Mouse (Mus musculus): Measurements from ENCODE around the gene Clpb.
A peak's percentile ranks its signal among the peaks of the same experiment; 100 is the strongest.
"Not testable (repeated sequence)": the region's sequence is repeated elsewhere in the genome, so short reads cannot be mapped to it uniquely, and the experiment has no call there.

Gene Clpb

GRCm38 (mm10) chr7:101663514-101664159, at the start of gene Clpb:
Clpb (plus strand) TSS chr7:101663633.
- DNase-seq (ENCODE audit: low spot score in 2 of 2), result peak; percentile 87

- no peak for DNase-seq (ENCODE audit: low spot score in 2 of 2)
Observed at GRCm38 (mm10) chr7:101615406-101615805, 48.0 kb upstream of the Clpb start.

GRCm38 (mm10) chr7:101616136-101616835, 47.1 kb upstream of the Clpb start:
- no peak for DNase-seq (ENCODE audit: low spot score in 2 of 2)

- no peak for DNase-seq (ENCODE audit: low spot score in 2 of 2)
Observed at GRCm38 (mm10) chr7:101617438-101618165, 45.8 kb upstream of the Clpb start.

GRCm38 (mm10) chr7:101618273-101618672, 45.2 kb upstream of the Clpb start:
- no peak for DNase-seq (ENCODE audit: low spot score in 2 of 2)

- no peak for DNase-seq (ENCODE audit: low spot score in 2 of 2)
Observed at GRCm38 (mm10) chr7:101620373-101620772, 43.1 kb upstream of the Clpb start.

GRCm38 (mm10) chr7:101621861-101622260, 41.6 kb upstream of the Clpb start:
- DNase-seq (ENCODE audit: low spot score in 2 of 2), result not testable (repeated sequence)

GRCm38 (mm10) chr7:101624283-101624682, 39.1 kb upstream of the Clpb start:
- DNase-seq (ENCODE audit: low spot score in 2 of 2), result no peak

- peak in 1 of 2 experiments; percentile 51 for DNase-seq (ENCODE audit: low spot score in 2 of 2)
Observed at GRCm38 (mm10) chr7:101627166-101627565, 36.3 kb upstream of the Clpb start.

- peak in 1 of 2 experiments; percentile 9 for DNase-seq (ENCODE audit: low spot score in 2 of 2)
Observed at GRCm38 (mm10) chr7:101628481-101628880, 35.0 kb upstream of the Clpb start.

GRCm38 (mm10) chr7:101633629-101634177, 29.7 kb upstream of the Clpb start:
- no peak for DNase-seq (ENCODE audit: low spot score in 2 of 2)

- no peak for DNase-seq (ENCODE audit: low spot score in 2 of 2)
Observed at GRCm38 (mm10) chr7:101634513-101634912, 28.9 kb upstream of the Clpb start.

GRCm38 (mm10) chr7:101636056-101636455, 27.4 kb upstream of the Clpb start:
- DNase-seq (ENCODE audit: low spot score in 2 of 2), result no peak

GRCm38 (mm10) chr7:101643879-101644278, 19.6 kb upstream of the Clpb start:
- DNase-seq (ENCODE audit: low spot score in 2 of 2), result no peak

- no peak for DNase-seq (ENCODE audit: low spot score in 2 of 2)
Observed at GRCm38 (mm10) chr7:101649729-101650128, 13.7 kb upstream of the Clpb start.

GRCm38 (mm10) chr7:101650565-101650964, 12.9 kb upstream of the Clpb start:
- no peak for DNase-seq (ENCODE audit: low spot score in 2 of 2)

GRCm38 (mm10) chr7:101653681-101654209, 9.7 kb upstream of the Clpb start:
- no peak for DNase-seq (ENCODE audit: low spot score in 2 of 2)

- DNase-seq (ENCODE audit: low spot score in 2 of 2), result no peak
Observed at GRCm38 (mm10) chr7:101654936-101655335, 8.5 kb upstream of the Clpb start.

- no peak for DNase-seq (ENCODE audit: low spot score in 2 of 2)
Observed at GRCm38 (mm10) chr7:101662006-101662405, 1.4 kb upstream of the Clpb start.

GRCm38 (mm10) chr7:101666581-101666980, 3.1 kb downstream of the Clpb start:
- DNase-seq (ENCODE audit: low spot score in 2 of 2), result peak in 1 of 2 experiments; percentile 34

GRCm38 (mm10) chr7:101671601-101672280, 8.3 kb downstream of the Clpb start:
- no peak for DNase-seq (ENCODE audit: low spot score in 2 of 2)

Measured in urinary bladder, postnatal 4 days (tissue).